Mouse (Mus musculus) testis, postnatal 14 days (tissue): Measurements from ENCODE around the gene Vmn2r69.

Experiments
- DNase-seq: peaks from one replicate; pipeline ENCODE4 v3.0.0; 2021; ENCODE audit warnings: low spot score

The Vmn2r69 gene

DNA sequence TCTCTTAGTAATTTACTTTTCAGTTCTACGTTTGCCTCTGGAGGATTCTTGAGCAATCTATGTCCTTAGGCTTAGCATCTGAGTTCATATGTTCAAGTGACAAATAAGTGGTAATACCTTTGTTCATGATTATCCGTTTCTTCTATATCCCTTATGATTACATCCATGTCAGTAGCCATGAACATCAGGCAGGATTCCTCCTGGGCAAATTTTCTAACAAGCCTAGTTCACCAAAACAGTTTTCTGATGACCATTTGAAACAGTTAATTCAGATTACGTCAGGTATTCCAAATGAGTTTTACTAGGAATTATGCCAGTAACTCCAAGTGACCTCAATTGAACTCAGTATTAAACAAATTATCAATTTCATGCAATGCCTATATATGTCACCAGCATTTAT, at the start of gene Vmn2r69:
Gene Vmn2r69 (minus strand): TSS at position 101 of the 400 bp plus-strand sequence.
- DNase-seq = no peak
